Mouse (Mus musculus): ENCODE results near the gene Basp1. TPM values are rescaled to one million over a fixed set of nuclear protein-coding genes. Genes with fewer than 3 reads are reported as not detected.

Gene Basp1
- total and polyA plus RNA-seq, 2 experiments from 2014 or later, result 2.9 to 7.9 TPM

DNA sequence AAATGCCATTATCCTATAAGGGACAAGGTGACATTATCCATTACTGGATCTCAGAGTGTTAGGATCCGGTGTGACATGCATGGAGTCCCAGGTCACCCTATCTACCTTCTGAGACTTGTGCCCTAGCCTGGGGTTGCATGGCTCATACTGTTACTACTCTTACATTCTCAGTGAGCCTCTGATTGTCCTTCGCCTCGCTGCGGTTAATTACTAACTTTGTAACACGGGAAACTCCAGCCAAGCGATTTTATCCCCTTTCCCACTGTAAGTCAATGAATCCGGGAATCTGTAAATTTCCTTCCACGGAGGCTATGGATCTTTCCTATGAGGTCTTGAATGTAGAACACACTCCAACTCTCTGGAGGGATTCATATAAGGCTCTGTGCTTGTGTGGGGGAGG is 26.8 kb upstream of the Basp1 start:
- no peak overlapping the region for H3K27ac ChIP-seq (ENCODE audit: low read depth)
- DNase-seq (ENCODE audit: low spot score) (no peak), ATAC-seq (ENCODE audit: insufficient read depth, low read depth) (no peak)
- H3K9me3 ChIP-seq (replicated peaks; ENCODE audit: control insufficient read depth, low read length), result no peaks in the 10 kb centered on the region
- H3K4me3 ChIP-seq (ENCODE audit: low read depth, low read length), result no peak overlapping the region
- WGBS, result 78% methylated on average over 8 of the region's 8 CpGs
- H3K4me1 ChIP-seq (ENCODE audit: control insufficient read depth, insufficient read depth), result 0 out of 2 replicates have a peak, but pooled peaks cover 3% of the 10 kb centered on the region
- H3K36me3 ChIP-seq (replicated peaks; ENCODE audit: control insufficient read depth, insufficient read depth, low read length), result no peaks in the 10 kb centered on the region
- TF ChIP-seq EP300 (IDR thresholded peaks at IDR 0.05; ENCODE audit: low read depth) (no peak), CTCF (IDR thresholded peaks at IDR 0.05; ENCODE audit: low read depth) (no peak)
- H3K27me3 ChIP-seq (ENCODE audit: control insufficient read depth, insufficient read depth, low read length), result no peaks in the 10 kb centered on the region
- no peak overlapping the region for H3K9ac ChIP-seq (replicated peaks; ENCODE audit: low read depth, low read length)
- no peak overlapping the region for H3K4me2 ChIP-seq (ENCODE audit: low read depth, low read length)

DNA sequence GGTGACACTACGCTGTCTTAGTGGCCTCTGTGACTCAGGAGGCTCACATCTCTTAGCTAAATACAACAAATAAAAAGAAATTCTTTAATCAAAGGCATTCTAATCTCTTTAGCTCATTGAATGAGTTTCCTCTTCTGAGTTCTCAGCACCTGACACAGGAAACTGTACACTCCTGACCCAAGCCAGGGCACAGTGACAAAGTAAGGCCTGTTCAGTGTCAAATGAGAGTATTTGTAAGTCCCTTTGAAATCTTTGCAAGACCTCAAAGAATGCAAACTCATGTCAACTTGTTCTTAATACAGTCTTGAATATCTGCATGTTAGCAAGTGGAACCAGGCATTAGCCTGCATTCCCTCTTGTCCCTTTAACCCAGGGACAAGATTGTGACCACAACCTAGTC is 18.8 kb upstream of the Basp1 start:
- no peak for DNase-seq (ENCODE audit: low spot score)
- Histone ChIP-seq H3K36me3 (replicated peaks; ENCODE audit: control insufficient read depth, insufficient read depth, low read length) (no peaks in the 10 kb centered on the region), H3K9ac (replicated peaks; ENCODE audit: low read depth, low read length) (no peak overlapping the region), H3K4me1 (ENCODE audit: control insufficient read depth, insufficient read depth) (no peaks in the 10 kb centered on the region), H3K4me2 (ENCODE audit: low read depth, low read length) (no peak overlapping the region), H3K4me3 (ENCODE audit: low read depth, low read length) (no peak overlapping the region), H3K27me3 (ENCODE audit: control insufficient read depth, insufficient read depth, low read length) (no peaks in the 10 kb centered on the region), H3K9me3 (replicated peaks; ENCODE audit: control insufficient read depth, low read length) (no peaks in the 10 kb centered on the region), H3K27ac (ENCODE audit: low read depth) (no peak overlapping the region)
- 84% methylated on average over 1 of the region's 1 CpGs for WGBS
- no peak for ATAC-seq (ENCODE audit: insufficient read depth, low read depth)
- TF ChIP-seq CTCF (IDR thresholded peaks at IDR 0.05; ENCODE audit: low read depth) (no peak), EP300 (IDR thresholded peaks at IDR 0.05; ENCODE audit: low read depth) (no peak)

DNA sequence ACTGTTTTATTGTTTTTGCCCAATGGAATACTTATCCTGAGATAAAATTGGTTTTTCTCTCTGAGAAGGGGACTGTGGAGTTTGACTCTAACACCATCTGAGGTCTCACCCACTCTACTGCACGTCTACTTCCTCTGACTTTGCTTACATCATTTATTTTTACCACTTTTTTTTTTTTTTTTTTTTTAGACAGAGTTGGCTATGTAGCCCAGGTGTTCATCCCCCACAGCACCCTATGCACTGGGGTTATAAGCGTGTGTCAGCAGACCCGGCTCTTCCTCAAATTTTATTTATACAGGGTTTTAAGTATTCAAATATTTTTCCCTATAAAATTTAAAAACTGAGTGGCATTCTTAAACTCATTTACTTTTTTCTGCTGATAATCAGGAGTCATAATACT is 16.6 kb upstream of the Basp1 start:
- Histone ChIP-seq H3K9me3 (replicated peaks; ENCODE audit: control insufficient read depth, low read length) (no peaks in the 10 kb centered on the region), H3K4me3 (ENCODE audit: low read depth, low read length) (no peak overlapping the region), H3K9ac (replicated peaks; ENCODE audit: low read depth, low read length) (no peak overlapping the region), H3K27ac (ENCODE audit: low read depth) (no peak overlapping the region), H3K4me1 (ENCODE audit: control insufficient read depth, insufficient read depth) (no peaks in the 10 kb centered on the region), H3K27me3 (ENCODE audit: control insufficient read depth, insufficient read depth, low read length) (no peaks in the 10 kb centered on the region), H3K4me2 (ENCODE audit: low read depth, low read length) (no peak overlapping the region), H3K36me3 (replicated peaks; ENCODE audit: control insufficient read depth, insufficient read depth, low read length) (no peaks in the 10 kb centered on the region)
- DNase-seq (ENCODE audit: low spot score), result no peak
- ATAC-seq (ENCODE audit: insufficient read depth, low read depth), result no peak
- TF ChIP-seq CTCF (IDR thresholded peaks at IDR 0.05; ENCODE audit: low read depth), result no peak
- TF ChIP-seq EP300 (IDR thresholded peaks at IDR 0.05; ENCODE audit: low read depth), result no peak
- 70% methylated on average over 3 of the region's 3 CpGs for whole genome bisulfite sequencing

DNA sequence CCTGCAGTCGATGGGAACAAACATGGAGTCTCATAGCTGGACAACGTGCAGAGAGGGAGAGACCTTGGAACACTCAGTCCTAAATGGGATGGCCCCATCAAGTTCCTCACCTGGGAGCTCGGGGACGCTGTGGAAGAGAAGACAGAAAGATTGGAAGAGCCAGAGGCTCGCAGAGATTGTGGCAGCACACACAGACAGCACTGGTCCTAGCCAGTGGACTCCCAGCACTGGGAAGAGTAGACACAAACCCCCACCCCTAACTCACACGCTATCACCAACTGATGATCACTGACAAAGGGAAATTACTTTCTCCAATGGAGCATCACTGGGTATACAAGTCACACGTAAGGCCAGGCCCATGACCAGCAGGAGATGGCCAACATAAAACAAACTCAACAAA is 15.4 kb upstream of the Basp1 start:
- TF ChIP-seq EP300 (IDR thresholded peaks at IDR 0.05; ENCODE audit: low read depth) (no peak), CTCF (IDR thresholded peaks at IDR 0.05; ENCODE audit: low read depth) (no peak)
- H3K4me2 ChIP-seq (ENCODE audit: low read depth, low read length), result no peak overlapping the region
- H3K9ac ChIP-seq (replicated peaks; ENCODE audit: low read depth, low read length), result no peak overlapping the region
- no peaks in the 10 kb centered on the region for H3K4me1 ChIP-seq (ENCODE audit: control insufficient read depth, insufficient read depth)
- H3K4me3 ChIP-seq (ENCODE audit: low read depth, low read length), result no peak overlapping the region
- DNase-seq (ENCODE audit: low spot score), result no peak
- no peak overlapping the region for H3K27ac ChIP-seq (ENCODE audit: low read depth)
- no peaks in the 10 kb centered on the region for H3K27me3 ChIP-seq (ENCODE audit: control insufficient read depth, insufficient read depth, low read length)
- no peaks in the 10 kb centered on the region for H3K9me3 ChIP-seq (replicated peaks; ENCODE audit: control insufficient read depth, low read length)
- no peak for ATAC-seq (ENCODE audit: insufficient read depth, low read depth)
- H3K36me3 ChIP-seq (replicated peaks; ENCODE audit: control insufficient read depth, insufficient read depth, low read length), result no peaks in the 10 kb centered on the region
- 67% methylated on average over 7 of the region's 7 CpGs for WGBS

DNA sequence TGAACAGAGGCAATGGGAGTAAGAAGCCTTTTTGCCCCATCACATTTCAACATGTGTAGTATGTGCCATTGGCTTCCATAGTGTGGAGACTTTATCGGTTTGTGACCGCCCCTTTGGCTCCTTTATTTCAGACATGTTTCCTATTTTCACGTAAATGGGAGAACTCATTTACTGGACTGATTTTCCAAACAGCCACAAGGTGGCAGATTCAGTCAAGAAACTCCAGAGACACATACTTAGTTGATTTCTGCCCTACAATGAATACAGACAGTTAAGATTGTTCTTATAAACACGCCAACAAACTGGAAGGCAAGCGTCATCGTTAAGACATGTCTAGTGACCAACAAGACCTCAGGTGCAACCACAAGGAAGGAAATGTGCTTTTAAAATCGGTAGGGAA is 15.0 kb upstream of the Basp1 start:
- H3K36me3 ChIP-seq (replicated peaks; ENCODE audit: control insufficient read depth, insufficient read depth, low read length), result no peaks in the 10 kb centered on the region
- TF ChIP-seq EP300 (IDR thresholded peaks at IDR 0.05; ENCODE audit: low read depth), result no peak
- TF ChIP-seq CTCF (IDR thresholded peaks at IDR 0.05; ENCODE audit: low read depth), result peak; percentile 70
- no peak overlapping the region for H3K4me3 ChIP-seq (ENCODE audit: low read depth, low read length)
- no peak for DNase-seq (ENCODE audit: low spot score)
- H3K27ac ChIP-seq (ENCODE audit: low read depth), result no peak overlapping the region
- no peak overlapping the region for H3K9ac ChIP-seq (replicated peaks; ENCODE audit: low read depth, low read length)
- H3K4me2 ChIP-seq (ENCODE audit: low read depth, low read length), result no peak overlapping the region
- 42% methylated on average over 7 of the region's 7 CpGs for WGBS
- no peaks in the 10 kb centered on the region for H3K9me3 ChIP-seq (replicated peaks; ENCODE audit: control insufficient read depth, low read length)
- ATAC-seq (ENCODE audit: insufficient read depth, low read depth), result no peak
- no peaks in the 10 kb centered on the region for H3K4me1 ChIP-seq (ENCODE audit: control insufficient read depth, insufficient read depth)
- no peaks in the 10 kb centered on the region for H3K27me3 ChIP-seq (ENCODE audit: control insufficient read depth, insufficient read depth, low read length)

DNA sequence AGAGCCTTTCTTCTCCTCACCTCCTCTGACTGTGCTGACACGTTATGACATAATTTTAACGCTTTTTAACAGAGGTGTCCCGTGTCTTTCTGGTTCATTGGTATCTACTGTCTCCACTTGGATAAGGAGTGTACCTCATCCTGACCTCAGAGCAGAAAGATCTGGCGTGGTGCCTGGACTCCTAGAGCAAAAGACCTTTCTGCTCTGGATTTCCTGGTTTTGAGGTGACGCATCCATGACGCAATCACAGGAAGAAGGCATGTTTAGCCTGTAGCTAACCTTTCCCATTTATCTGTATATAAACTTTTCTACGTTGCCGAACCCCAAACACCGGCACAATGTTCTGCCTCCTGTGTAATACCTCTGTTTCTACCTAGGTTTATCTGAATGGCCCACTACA is 6.7 kb upstream of the Basp1 start:
- no peak overlapping the region for H3K27ac ChIP-seq (ENCODE audit: low read depth)
- H3K27me3 ChIP-seq (ENCODE audit: control insufficient read depth, insufficient read depth, low read length), result no peaks in the 10 kb centered on the region
- 58% methylated on average over 9 of the region's 9 CpGs for WGBS
- H3K4me2 ChIP-seq (ENCODE audit: low read depth, low read length), result no peak overlapping the region
- H3K36me3 ChIP-seq (replicated peaks; ENCODE audit: control insufficient read depth, insufficient read depth, low read length), result no peaks in the 10 kb centered on the region
- TF ChIP-seq EP300 (IDR thresholded peaks at IDR 0.05; ENCODE audit: low read depth), result no peak
- no peak for TF ChIP-seq CTCF (IDR thresholded peaks at IDR 0.05; ENCODE audit: low read depth)
- H3K4me3 ChIP-seq (ENCODE audit: low read depth, low read length), result no peak overlapping the region
- DNase-seq (ENCODE audit: low spot score) (no peak), ATAC-seq (ENCODE audit: insufficient read depth, low read depth) (no peak)
- no peaks in the 10 kb centered on the region for H3K9me3 ChIP-seq (replicated peaks; ENCODE audit: control insufficient read depth, low read length)
- H3K9ac ChIP-seq (replicated peaks; ENCODE audit: low read depth, low read length), result no peak overlapping the region
- H3K4me1 ChIP-seq (ENCODE audit: control insufficient read depth, insufficient read depth), result no peaks in the 10 kb centered on the region
